Mouse (Mus musculus) gastrocnemius, adult 18-20 months (tissue): ENCODE measurements around the gene Arhgap31. TPM values are rescaled to one million over a fixed set of nuclear protein-coding genes. Genes with fewer than 3 reads are reported as not detected.
A peak's percentile ranks its signal among the peaks of the same experiment; 100 is the strongest.
"Not testable (repeated sequence)": the region's sequence is repeated elsewhere in the genome, so short reads cannot be mapped to it uniquely, and the experiment has no call there.

Source experiments
- DNase-seq: peaks from one replicate; pipeline ENCODE4 v3.0.0; 2021; ENCODE audit warnings: low spot score
- total RNA-seq, 2 experiments: library from RNA; stranded (reverse); gene quantifications; 2 replicates each; pipeline ENCODE4 v1.2.3; 2021

Arhgap31 gene
- total RNA-seq, 2 experiments from 2014 or later = 12.9 to 15.9 TPM

DNA sequence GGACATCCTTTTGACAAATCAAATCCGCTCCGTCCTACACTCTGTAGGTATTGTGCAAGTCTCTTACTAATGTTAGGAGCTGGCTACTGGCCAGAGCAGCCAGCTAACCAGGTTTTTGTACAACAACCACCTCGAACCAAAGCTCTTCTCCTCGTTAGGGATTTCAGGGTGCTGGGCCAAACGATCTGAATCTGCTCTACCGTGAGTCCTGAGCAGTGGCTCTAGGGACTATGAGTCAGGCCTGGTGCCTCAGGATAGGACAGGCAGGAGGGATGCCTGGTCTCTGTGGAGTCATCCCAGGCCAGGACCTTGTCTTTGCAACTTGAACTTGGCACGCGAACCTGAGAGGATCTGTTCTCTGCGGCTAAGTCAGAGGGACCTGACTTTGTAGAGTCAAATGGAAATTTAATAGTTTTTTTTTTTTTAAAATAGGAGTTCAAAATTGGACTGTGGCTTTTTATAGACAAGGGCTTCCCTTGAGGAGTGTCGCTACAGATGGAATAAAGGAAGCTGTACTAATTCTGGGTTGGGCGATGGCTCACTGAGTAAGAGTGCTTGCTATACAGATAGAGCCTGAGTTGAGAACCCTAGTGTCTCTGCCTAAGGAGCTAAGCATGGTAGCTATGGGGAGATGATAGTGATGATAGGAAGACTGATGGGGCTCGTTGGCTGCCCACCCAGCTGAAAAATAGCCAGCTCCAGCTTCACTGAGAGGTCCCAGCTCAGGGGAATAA lies 24.4 kb downstream of the Arhgap31 start:
- DNase-seq = peak; percentile 78

DNA sequence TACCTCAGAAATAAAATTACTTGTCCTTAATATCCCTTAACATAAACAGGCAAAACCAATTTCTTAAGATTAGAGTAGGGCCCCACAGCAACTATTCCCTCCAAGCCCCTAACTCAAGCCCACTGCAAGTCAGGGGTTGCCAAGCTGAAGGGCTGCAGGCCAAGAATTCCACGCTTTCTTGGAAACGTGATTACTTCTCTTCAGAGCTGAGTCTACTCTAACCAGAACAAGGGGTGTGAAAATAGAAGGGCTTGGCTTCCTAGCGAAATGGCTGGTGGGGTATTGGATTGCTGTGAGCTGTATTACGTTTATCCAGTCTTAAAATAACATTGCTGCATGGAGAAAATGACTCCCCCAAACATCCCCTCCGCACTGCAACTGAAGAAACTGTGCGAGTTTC lies 25.4 kb downstream of the Arhgap31 start:
- peak; percentile 29 for DNase-seq

DNA sequence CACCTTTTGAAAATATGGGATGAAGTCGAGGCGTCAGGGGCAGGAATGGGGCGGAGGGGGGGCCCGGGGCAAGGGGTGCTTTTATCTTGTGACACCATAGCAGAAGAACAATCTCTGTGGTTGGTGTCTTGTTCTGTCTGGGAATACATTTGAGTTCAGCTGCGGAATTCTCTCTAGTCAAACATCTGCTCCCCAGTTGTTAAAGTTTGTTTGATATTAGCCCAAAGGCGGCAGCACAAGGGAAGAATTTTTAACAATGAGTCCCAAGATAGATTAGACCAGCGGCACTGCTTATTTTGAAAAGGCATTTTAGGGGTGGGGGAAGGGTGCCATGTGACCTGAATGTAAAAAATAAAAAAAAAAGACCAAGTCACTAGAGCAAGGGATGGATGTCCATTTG lies 30.0 kb downstream of the Arhgap31 start:
- no peak for DNase-seq

DNA sequence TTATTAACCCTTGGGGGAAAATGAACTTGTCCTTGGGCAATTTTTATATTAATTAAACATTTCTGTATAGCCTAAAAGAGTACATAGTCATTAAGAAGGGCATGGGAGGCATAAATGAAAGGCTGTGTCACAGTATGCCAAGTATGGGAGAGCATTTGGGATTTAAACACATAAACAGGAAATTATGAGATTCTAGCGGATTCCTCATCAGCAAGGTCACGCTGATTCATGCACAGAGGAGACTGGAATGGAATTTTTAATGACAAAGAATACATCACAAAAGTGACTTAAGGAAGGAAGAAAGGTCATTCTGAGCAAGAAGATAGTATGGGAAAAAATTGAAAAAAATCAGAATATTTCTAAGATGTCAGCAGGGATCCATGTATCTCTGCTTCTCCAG lies 31.8 kb downstream of the Arhgap31 start:
- DNase-seq = no peak

DNA sequence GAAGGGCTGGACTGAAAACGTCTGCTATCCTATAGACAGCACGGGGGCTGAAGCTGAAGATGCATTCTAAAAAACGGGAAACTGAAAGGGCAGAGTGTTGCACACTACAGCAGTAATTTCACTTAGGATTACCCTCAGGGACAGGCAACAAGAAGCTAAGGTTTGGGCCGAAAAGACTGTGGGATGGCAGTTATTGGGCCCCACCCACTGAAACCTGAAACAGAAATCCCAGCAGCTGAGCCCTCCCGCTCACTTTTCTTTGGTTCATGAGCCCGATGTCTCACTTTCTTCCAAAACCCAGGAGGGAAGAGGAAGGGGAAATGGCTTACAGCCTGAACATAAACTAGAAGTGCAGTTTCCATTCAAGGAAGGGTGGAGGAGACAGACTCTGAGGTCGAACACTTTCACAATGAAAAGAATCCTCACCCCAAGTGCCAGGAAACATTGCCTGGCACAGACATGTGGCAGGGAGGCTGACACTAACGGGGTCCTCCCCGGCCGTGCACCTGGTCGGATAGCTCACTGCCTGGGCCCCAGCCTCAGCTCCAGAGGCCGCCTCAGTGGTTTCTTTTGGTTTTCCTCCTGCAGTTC lies 33.5 kb downstream of the Arhgap31 start:
- no peak for DNase-seq

DNA sequence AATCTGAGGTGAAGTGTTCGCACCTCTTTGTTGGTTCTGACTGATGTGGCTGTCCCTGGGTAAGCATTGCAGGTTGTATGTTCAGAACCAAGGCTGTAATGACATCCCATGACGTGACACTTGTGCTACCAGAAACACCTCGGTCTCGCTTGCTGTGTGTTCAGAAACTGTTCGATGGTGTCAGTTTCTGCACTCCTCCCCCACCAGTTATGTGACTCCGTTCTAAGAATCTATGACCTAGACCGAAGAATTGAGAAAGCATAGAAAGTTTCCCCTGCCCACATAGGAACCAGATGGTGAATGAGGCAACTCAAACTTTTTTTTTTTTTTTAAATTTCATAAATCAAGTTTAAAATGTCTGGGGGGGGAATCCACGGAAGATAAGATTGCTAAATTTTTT lies 34.2 kb downstream of the Arhgap31 start:
- no peak for DNase-seq

DNA sequence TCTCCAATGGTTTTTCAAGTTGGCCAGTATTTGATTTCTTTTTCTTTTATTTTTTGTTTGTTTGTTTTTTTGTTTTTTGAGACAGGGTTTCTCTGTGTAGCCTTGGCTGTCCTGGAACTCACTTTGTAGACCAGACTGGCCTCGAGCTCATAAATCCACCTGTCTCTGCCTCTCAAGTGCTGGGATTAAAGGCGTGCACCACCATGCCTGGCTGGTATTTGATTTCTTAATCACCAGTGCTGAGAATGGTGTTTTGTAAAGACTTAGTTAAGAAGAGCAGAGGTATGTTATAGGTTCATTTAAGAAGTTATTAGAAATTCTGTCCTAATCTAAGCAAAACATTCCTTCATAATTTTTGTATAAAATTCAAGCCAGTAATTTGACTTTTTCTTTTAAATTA lies 35.1 kb downstream of the Arhgap31 start:
- DNase-seq = not testable (repeated sequence)

DNA sequence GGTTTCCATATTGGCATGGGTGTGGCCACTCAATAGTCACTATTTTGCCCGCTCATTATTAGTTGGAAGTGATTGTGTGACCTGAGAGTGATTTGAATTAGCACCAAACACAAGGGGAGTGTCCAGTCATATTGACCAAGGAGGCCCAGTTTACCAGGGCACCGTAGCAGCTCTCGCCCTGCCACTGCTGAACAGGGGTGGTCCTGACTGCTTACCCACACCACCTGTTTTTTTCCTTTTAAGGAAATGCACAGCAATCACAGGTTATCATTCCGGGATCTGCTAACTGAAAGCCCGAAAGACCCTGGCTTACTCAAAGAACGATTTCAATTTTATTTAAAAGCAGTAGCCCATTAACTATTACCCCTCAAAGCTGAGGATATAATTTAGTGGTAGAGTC lies 35.9 kb downstream of the Arhgap31 start:
- no peak for DNase-seq

DNA sequence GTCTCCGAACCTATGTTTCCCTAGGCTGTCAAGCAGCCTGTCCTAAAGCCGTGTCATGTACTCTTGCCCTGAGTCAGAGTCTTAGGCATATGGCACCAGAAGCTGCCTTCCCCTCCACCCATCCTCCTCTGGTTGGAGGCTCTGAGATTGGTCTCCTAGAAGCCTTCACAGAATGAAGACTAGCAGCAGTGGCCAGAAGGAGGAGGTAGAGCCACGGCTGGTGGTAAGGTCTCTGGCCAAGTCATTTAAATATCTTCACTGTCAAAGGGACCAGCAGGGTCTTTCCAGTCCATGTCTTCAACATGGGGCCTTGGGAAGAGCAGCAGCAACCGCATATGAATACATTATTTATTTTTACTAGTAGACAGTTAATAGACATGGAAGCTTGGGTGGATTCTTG lies 36.4 kb downstream of the Arhgap31 start:
- no peak for DNase-seq

DNA sequence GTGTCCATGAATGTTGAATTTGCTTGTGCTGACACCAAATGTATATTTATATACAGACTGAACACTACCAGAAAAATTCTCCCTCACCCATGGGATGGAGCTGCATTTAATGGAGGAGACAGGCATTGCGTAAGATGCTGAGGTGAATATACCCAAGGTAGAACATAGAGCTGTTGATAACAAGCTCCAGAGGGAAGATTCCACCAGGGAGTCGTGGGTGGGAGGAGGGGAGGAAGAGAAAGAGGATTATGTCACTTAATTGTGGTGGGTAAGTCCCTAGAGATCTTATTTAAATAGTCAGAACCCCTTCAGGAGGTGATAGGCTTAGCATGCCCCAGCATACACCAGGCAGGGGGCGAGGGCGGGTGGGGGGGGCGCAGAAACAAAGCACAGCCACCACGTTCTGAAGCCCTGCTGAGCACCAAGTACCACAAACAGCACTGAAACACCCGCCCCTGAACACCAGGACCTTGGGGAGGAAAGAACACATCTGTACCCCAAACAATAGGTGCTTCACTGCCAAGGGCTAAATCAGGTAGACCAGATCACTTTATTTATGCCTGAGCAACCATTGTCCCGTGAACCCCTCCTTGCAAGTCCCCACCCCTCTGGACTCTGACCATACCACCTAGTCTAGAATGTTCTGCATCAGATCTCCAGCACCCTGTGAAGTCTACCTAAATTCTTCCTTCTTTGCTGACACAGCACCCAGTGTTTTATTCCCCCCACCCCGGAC lies 37.3 kb downstream of the Arhgap31 start:
- DNase-seq = no peak

DNA sequence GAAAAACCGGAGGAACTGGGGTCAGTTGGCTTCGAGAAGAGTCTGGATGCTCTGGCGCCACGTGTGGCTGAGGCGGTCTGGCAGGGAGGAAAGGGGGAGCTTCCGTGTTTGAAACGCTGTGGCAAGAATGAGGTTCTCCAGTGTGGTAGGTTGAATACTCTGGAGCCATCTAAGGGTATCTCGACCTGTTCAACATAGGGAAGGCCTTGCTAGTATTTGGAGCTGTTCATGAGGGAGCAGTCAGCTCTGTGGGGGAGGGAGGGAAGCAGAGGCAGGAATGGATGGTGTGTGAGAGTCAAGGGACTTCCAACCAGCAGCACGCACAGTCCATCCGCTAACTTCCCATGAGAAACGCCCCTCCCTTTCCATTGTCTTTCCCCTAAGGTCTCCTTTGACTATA lies 38.2 kb downstream of the Arhgap31 start:
- DNase-seq = no peak

DNA sequence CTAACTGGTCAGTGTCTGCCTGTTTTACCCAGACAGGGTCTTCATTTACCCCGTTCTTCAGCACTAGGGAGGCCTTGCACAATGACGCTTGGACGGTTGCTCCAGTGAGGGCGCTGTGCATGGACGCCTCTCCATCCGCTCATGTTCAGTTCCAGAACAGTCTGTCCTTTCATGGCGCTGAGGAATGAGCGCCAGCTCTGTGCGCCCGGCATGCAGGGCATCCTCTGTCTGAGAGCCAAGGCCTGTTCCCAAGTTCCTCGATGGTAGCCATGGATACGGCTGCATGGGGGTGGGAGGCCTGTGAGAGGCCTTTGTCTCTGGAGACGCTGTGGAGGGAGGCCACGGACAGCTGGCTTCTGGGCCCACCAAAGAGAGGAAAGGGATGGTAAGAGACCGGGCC lies 39.6 kb downstream of the Arhgap31 start:
- DNase-seq = no peak

DNA sequence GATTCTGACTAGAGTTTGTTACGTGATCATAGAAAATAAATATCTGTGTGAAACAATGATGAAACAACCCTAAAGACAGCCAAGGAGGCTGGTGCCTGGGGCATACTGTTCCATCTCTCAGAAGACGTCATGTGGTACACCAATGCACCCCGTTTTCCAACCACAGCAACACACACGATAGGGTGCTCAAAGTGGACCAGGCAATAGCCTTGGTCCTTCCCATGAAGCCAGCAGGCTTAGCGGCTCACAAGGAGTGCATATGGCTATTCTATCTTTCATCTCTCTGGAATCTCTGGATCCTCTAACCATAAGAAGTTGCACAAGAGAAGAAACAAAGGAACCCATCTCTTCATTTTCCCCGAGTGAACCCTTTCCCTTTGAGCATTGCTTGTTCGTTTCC lies 40.1 kb downstream of the Arhgap31 start:
- DNase-seq = no peak

DNA sequence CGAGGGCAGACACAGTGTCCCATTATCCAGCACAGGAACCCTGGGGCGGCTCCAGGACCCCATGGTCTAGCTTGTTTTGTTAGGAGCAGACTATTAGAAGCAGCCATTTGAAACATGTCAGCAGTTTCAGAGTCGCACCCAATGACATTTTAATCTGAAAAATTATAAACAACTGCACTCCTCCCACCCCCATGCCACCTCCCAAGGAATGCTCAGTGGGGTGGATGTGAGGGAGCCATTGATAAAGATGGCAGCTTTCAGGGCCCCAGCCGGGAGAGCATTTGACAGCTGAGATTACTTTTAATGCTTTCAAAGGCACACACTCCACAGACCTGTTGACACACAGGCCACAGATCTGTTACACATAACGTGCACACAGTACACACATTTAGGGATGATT lies 40.7 kb downstream of the Arhgap31 start:
- no peak for DNase-seq

DNA sequence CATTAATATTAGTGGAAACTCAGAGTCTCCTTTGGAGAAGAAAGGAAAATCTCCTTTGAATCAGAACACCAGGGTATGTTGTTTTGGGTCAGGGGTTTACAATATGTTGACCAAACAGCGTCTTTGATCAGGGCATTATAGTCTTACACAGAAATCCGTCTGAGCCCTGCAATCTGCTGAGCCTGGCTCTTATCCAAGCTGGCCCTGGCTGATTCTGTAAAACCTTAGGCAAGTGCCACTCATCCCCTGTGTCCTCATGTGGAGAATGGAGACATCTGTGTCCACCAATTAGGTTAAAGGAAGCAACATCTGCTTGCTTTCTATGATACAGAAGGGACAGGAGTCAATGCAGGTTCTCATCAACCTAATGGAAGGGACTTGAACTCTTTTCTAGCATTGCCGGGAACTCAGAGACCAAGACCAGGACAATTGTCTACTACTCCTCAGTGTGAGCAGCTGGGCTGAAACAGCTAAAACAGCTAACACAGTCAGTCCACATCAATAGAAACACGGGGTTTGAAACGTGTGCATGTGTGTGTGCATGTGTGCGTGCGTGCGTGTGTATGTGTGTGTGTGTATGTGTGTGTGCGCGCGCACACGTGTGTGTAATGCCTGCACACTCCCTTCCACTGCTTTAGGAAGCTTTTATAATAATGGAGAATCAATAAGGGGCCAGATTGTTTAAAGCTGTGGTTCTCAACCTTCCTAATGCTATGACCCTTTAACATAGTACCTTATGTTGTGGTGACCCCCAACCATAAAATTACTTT lies 42.3 kb downstream of the Arhgap31 start:
- no peak for DNase-seq

DNA sequence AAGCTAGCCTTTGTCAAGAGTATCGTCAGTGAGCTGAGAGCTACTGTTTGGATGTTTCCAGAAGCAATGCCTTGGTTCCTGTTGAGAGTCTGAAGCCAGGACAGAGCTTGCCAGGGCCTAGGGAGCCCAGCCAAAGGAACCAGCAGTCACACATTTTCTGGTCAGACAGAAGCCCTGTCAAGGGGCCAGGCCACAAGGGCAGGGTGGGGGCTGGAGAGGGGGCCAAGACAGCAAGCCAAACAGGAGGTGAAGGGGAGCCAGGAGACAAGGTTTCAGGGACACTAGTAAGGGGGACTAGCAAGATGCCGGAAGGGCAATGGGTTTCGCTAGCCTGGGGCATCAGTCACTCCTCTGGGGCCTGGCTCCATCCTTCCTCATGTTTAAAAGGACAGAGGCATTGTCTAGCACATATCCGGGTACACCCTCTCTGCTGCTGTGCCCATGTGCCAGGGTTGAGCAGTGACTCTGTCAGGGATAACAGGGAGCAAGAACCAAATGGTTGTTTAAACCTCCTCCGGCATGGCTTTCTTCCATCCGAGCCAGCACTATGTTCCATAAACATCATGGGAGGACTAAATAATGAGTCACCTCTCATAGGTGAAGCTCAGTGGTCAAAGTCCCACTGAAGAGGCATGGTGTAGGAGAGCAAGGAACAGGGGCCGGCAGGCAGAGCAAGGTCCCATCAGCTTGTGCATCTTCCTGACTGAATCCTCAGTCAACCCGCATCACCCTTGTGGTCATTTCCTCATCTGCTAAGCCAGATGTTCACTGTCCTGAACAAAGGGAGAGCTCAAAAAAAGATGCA lies 44.0 kb downstream of the Arhgap31 start:
- DNase-seq = peak; percentile 44

DNA sequence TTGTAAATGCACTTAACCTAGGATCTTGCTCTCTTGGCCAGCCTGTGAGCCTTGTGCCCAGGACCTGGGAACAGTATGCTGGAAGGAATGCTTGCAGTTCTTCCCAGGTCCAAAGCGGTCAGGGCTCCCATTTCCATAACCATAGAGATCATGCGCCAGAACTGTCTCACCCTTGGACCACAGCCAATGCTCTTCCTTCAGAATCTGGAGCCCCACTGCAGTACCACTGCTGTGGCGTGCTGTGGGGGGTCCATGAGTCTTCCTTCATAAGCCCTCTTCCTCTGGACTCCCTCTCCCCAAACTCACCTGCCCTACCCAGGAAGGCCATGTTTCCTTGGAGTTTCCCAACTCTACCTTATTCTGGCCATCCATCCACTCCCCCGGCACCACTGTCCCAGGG lies 46.6 kb downstream of the Arhgap31 start:
- DNase-seq = no peak

DNA sequence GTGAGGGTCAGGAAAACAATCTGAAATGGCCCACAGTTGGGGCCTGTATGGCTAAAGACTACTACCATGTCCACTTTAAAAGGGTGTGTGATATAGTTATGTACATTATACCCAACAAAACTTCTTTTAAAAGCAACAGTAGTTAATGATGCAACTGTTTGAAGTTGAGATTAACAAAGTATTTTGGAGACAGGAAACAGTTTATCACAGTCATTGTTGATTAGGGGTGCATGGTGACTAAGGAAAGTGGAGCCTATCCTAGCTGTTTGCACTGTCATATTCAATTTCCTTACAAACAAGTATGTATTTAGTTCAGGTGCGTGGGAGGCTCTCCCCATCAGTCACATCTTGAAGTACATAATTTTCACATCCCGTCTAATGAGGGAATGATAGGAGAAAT lies 47.1 kb downstream of the Arhgap31 start:
- DNase-seq = no peak

DNA sequence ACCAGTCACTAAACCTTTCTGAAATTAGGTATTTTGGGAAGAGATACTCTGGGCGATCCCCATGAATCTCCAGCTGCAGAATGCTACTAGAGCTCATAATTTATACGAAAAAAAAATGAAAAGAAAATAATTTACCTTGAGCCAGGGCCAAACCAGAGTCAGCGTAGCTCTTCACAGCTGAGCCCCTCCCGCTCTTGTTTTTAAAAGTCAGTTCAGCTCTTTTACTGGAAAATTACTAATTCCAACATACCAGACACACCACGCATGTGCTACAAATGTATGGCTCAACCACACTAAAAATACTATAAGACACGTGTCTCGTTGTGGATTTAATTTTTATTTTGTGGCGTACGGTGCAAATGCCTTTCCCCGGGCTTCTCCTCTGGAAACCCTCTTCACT lies 50.5 kb downstream of the Arhgap31 start:
- no peak for DNase-seq

DNA sequence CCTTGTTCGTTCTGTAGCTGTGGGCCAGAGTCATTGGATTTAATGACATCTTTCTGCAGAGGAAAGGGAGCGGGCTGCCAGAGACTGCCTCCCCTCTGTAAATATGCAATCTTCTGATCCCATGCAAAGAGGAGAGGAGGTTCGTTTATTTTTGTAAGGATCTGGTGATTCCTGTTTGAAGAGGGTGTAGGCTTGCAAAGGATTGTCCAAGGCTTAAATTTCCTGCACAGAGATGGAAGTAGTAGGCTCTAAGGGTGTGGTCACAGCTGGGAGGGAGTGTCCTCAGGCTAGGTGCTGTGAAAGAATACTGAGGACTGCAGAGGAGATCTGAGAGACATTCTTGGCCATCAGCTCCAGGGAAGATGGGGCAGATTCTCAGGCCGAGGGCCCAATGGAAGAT lies 58.8 kb downstream of the Arhgap31 start:
- no peak for DNase-seq

DNA sequence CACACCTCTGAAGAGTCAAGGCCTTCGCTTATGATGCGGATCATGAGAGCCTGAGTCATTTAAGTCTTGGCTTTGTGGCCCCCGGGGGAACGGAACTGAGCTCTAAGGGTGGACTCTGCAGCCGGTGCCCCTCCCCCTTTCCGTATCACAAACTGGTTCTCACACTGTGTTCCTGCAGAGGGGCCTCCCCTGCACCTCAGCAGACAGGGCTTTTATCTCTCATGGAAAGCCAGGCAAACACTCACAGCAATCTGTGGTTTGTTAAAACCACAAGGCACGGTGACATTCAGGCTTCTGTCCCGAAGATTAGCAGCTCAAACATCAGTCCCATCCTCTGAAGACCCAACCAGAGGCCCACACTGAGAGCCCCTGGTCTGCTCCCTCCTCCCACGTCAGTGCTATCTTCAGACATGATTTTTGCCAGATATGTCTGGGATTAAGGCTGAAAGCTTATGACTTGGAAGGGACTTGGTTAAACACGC lies 59.6 kb downstream of the Arhgap31 start:
- no peak for DNase-seq
